Mouse (Mus musculus): ENCODE data around the gene Tshz3. TPM values are rescaled to one million over a fixed set of nuclear protein-coding genes. Genes with fewer than 3 reads are reported as not detected.
A peak's percentile ranks its signal among the peaks of the same experiment; 100 is the strongest.

Tshz3 gene
- polyA plus RNA-seq, 2 experiments = 0.33 to 0.48 TPM

DNA sequence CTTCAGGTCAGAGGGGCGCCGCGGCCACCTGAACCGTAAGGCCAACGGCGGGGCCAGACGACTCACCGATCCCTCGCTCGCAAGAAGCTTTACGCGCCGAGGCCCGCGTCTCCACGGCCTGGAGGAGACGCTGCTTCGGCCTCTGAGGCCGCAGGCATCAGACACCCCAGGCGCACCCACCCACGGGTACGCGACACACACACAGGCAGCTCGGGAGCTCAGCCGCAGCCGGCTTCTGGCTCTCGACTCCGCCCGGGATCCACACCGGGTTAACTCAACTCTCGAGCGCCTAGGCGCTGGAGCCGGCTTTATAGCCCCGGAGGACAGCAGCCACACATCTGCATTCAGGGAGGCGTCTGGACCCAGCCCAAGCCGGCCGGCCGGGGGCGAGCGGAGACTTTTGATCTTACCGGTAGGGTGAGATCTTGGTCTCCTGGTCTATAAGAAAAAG is 2.1 kb upstream of the Tshz3 start:
- no peak for DNase-seq (ENCODE audit: low read depth in 3 of 3, low spot score in 3 of 3)
- Histone ChIP-seq H3K9me3 (ENCODE audit: control insufficient read depth, low read length) (no peaks in the 10 kb centered on the region), H3K9ac (replicated peaks) (no peak overlapping the region), H3K27ac (no peak overlapping the region), H3K4me1 (replicated peaks; ENCODE audit: control insufficient read depth in 2 of 2, insufficient read depth in 2 of 2, low read length in 1 of 2) (no peaks in the 10 kb centered on the region), H3K27me3 (ENCODE audit: control insufficient read depth, insufficient read depth, low read length) (peaks cover 89% of the 10 kb centered on the region), H3K4me3 (ENCODE audit: insufficient read depth in 1 of 2, low read depth in 2 of 2, low read length in 2 of 2) (peak overlapping the region; percentile 22 to 52), H3K36me3 (replicated peaks; ENCODE audit: control insufficient read depth, insufficient read depth, low read depth) (no peaks in the 10 kb centered on the region), H3K4me2 (ENCODE audit: low read depth) (peak overlapping the region; percentile 66)
- TF ChIP-seq EP300 (IDR thresholded peaks at IDR 0.05; ENCODE audit: low read depth) (no peak), CTCF (IDR thresholded peaks at IDR 0.05; ENCODE audit: low read depth) (no peak)
- WGBS (ENCODE audit: insufficient replicate concordance) = 1% methylated on average over 42 of the region's 42 CpGs
- ATAC-seq (ENCODE audit: insufficient read depth) = no peak

DNA sequence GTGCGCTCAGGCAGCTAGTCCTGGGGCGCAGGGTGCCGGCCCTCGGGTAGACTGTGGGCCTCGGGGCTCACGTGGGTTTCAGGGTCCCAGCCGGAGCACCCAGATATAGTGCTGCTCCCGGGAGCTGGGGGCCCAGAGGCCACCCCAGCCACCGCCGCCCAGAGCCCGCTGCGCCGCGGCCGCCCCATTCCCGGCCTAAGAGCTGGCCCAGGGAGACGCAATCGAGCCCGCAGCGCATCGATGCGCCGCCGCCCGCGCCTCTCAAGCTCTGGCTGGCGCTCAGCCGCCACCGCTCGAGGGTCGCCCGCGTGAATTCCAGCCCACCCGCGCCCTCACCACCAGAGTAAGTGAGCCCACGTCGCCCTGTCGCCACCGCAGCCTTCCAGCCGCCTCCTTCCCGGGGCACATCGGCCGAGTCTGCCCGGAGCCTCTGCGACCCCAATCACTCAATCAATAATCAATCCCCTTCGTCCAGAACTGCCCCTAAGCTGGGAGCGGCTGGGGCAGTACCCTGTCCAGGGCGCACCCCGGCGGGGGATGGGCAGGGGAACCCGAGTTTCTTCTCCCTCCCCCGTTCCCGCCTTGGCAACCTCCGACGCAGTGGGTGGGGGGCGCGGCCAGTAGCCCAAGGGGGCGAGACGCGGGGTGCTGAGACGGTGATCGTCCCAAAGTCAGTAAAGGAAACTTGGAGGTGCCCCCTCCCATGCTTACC is 1.4 kb upstream of the Tshz3 start:
- no peak overlapping the region for H3K27ac ChIP-seq
- TF ChIP-seq EP300 (IDR thresholded peaks at IDR 0.05; ENCODE audit: low read depth) (no peak), CTCF (IDR thresholded peaks at IDR 0.05; ENCODE audit: low read depth) (no peak)
- no peaks in the 10 kb centered on the region for H3K4me1 ChIP-seq (replicated peaks; ENCODE audit: control insufficient read depth in 2 of 2, insufficient read depth in 2 of 2, low read length in 1 of 2)
- peaks cover 81% of the 10 kb centered on the region for H3K27me3 ChIP-seq (ENCODE audit: control insufficient read depth, insufficient read depth, low read length)
- ATAC-seq (ENCODE audit: insufficient read depth) = no peak
- H3K9ac ChIP-seq (replicated peaks) = no peak overlapping the region
- no peak for DNase-seq (ENCODE audit: low read depth in 3 of 3, low spot score in 3 of 3)
- H3K9me3 ChIP-seq (ENCODE audit: control insufficient read depth, low read length) = no peaks in the 10 kb centered on the region
- peak overlapping the region; percentile 40 to 52 for H3K4me3 ChIP-seq (ENCODE audit: insufficient read depth in 1 of 2, low read depth in 2 of 2, low read length in 2 of 2)
- WGBS (ENCODE audit: insufficient replicate concordance) = 1% methylated on average over 57 of the region's 62 CpGs
- peak overlapping the region; percentile 66 for H3K4me2 ChIP-seq (ENCODE audit: low read depth)
- H3K36me3 ChIP-seq (replicated peaks; ENCODE audit: control insufficient read depth, insufficient read depth, low read depth) = no peaks in the 10 kb centered on the region

DNA sequence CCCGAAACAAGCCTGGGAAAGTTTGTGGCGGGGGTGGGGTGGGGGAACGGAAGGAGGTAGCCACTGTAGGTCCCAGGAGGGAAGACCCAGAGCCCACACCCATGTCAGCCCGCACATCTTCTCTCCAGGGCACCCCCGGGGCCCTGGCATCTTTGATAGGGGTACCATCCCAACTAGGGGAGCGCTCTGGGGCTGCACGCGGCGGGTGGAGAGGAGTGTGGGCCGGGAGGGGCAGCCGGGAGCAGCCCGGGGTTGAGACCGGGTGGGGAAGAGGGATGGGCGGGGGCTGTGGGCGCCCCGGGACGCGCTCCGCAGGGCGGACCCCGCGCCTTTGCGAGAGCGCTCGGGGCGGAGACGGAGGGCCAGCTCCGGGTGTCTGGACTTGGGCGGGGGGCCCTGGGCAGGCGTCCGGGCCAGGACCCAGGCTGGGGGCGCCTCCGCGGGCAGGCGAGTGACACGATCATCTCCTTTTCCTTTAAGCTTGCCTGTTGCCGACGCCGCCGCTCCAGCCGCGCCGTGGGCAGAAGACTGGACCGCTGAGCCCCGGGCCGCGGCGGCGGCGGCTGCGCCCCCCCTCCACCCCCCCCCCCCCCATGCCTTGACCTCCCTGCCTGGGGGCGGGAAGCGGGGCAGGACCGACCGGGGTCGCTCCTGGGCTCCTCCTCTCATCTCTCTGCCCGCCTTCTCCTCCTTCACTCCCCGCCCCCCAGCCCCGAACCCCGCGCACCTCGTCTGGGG is 631 bp upstream of the Tshz3 start:
- Histone ChIP-seq H3K4me1 (replicated peaks; ENCODE audit: control insufficient read depth in 2 of 2, insufficient read depth in 2 of 2, low read length in 1 of 2) (no peaks in the 10 kb centered on the region), H3K9ac (replicated peaks) (no peak overlapping the region), H3K9me3 (ENCODE audit: control insufficient read depth, low read length) (no peaks in the 10 kb centered on the region), H3K27ac (no peak overlapping the region), H3K27me3 (ENCODE audit: control insufficient read depth, insufficient read depth, low read length) (peaks cover 74% of the 10 kb centered on the region), H3K4me3 (ENCODE audit: insufficient read depth in 1 of 2, low read depth in 2 of 2, low read length in 2 of 2) (peak overlapping the region; percentile 40 to 52), H3K36me3 (replicated peaks; ENCODE audit: control insufficient read depth, insufficient read depth, low read depth) (no peaks in the 10 kb centered on the region), H3K4me2 (ENCODE audit: low read depth) (peak overlapping the region; percentile 66)
- ATAC-seq (ENCODE audit: insufficient read depth) (peak; percentile 59), DNase-seq (ENCODE audit: low read depth in 3 of 3, low spot score in 3 of 3) (no peak)
- WGBS (ENCODE audit: insufficient replicate concordance) = under 1% methylated on average over 46 of the region's 62 CpGs
- no peak for TF ChIP-seq CTCF (IDR thresholded peaks at IDR 0.05; ENCODE audit: low read depth)
- TF ChIP-seq EP300 (IDR thresholded peaks at IDR 0.05; ENCODE audit: low read depth) = no peak

DNA sequence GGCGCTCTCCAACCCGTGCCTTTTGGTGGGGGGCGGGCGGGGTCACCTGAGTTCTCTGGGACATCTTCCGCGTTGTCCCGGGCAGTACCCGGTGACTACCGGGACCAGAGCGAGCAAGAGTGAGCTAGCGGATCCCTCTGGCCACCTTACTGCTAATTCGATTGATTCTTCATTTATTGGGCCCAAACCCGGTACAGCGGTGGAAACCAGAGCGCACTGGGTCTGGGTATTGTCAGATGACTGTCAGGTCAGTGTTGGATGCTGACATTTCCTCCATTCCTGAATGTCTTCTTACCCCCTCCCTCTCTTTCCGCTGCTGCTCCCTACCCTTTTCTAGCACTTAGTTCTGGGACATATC is 650 bp downstream of the Tshz3 start:
- H3K4me3 ChIP-seq (ENCODE audit: insufficient read depth in 1 of 2, low read depth in 2 of 2, low read length in 2 of 2) = peak overlapping the region; percentile 33 to 52
- no peaks in the 10 kb centered on the region for H3K4me1 ChIP-seq (replicated peaks; ENCODE audit: control insufficient read depth in 2 of 2, insufficient read depth in 2 of 2, low read length in 1 of 2)
- no peak overlapping the region for H3K9ac ChIP-seq (replicated peaks)
- no peaks in the 10 kb centered on the region for H3K9me3 ChIP-seq (ENCODE audit: control insufficient read depth, low read length)
- WGBS (ENCODE audit: insufficient replicate concordance) = under 1% methylated on average over 16 of the region's 16 CpGs
- no peaks in the 10 kb centered on the region for H3K36me3 ChIP-seq (replicated peaks; ENCODE audit: control insufficient read depth, insufficient read depth, low read depth)
- TF ChIP-seq CTCF (IDR thresholded peaks at IDR 0.05; ENCODE audit: low read depth) (no peak), EP300 (IDR thresholded peaks at IDR 0.05; ENCODE audit: low read depth) (no peak)
- no peak overlapping the region for H3K27ac ChIP-seq
- ATAC-seq (ENCODE audit: insufficient read depth) = no peak
- peak overlapping the region; percentile 66 for H3K4me2 ChIP-seq (ENCODE audit: low read depth)
- no peak for DNase-seq (ENCODE audit: low read depth in 3 of 3, low spot score in 3 of 3)
- peaks cover 61% of the 10 kb centered on the region for H3K27me3 ChIP-seq (ENCODE audit: control insufficient read depth, insufficient read depth, low read length)

All from liver, embryonic 14.5 days (tissue).